Mouse (Mus musculus): ENCODE data around the gene Zgrf1. TPM values are rescaled to one million over a fixed set of nuclear protein-coding genes. Genes with fewer than 3 reads are reported as not detected.

The Zgrf1 gene
- polyA plus RNA-seq, 1 experiment = 28.3 TPM

DNA sequence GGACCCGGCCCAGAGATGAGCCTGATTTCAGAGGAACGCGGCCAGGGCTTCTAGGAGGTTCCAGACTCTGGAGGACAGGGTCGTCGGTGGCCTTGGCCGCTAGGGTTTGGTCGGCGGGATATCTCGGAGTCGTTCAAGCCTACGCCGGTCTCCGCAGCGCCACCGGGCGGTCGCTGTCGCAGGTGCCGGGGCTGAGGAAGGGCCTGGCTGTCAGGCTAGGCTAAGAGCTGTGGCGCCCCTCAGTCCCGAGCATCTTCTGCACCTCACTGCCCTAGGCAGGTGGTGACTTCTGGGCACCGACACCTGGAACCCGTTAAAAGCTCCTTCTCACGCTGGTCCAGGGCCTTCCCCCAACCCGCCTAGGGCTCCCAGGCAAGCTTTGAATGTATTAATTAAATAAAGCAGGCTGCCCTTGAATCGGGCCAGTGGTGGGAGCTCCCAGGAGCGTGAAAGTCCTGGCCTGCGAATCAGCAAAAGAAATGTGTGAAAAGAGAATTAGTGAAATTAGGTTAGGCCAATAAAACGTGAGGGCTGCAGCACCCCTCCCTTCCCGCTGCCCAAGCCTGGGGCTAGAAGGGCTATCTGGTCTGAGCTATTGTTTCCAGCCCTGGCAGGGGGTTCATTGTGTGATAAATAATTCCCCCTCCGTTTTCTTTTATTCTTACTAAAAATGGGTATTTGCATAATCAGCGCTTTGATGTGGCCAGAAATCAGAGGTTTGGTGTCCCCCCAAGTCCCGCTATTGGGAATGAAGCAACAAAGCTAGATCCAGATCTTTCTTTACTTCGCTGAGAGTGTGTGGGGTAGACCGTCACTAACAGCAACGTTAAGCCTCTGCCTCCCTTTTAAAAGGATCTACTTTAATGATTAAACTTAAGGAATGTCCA is 86.8 kb downstream of the Zgrf1 start:
- H3K9ac ChIP-seq (ENCODE audit: low read depth, poor library complexity, severe bottlenecking) = no peak overlapping the region
- H3K27ac ChIP-seq (ENCODE audit: insufficient read depth, low read length) = no peak overlapping the region

DNA sequence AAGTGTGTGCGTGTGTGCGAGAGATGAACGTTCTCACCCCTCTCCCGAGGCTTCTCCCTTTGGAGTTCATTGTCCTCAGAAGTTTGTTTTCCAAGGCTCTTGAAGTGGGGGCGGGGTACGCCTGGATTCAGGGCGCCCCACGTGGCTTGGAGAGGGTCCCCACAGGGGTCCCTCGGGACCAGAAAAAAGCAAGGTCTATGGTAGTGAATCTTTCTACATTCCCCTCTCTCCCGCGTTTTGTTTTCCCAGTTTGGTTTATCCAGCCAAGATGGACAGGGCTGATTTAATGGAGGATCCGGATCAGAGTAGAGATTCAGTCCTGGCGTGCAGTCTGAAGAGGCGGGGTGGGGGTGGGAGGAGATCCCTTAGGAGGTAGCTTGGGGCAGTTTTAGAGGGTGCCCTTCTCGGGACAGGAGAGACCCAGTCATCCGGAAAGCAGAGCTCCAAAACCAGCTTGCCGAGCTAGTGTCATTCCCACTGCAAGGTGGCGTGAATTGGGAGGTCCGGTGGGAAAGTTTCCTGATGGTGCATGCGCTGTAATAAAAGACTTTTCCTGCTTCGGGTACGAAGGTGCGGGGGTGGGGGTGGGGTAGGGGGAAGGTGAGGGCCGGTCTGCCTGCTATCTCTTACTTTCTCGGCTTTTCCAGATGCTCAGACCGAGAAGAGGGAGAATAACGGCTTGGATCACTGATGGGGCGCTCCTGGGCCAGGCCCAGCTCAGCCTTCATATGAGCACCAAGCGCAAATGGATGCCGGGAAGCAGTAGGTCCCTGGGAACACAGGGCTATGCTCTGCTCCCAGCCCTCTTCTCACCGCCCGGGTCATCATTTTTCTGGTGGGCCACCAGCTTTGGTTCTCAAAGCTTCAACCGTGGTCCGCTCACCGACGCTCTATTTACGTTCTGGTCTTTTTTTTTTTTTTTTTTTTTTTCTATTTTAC is 87.7 kb downstream of the Zgrf1 start:
- Histone ChIP-seq H3K4me3 (ENCODE audit: low read depth, low read length) (peak overlapping the region; percentile 4; the same call in 1 of the 2 replicates), H3K4me1 (ENCODE audit: control insufficient read depth, insufficient read depth, low read length) (no peaks in the 10 kb centered on the region), H3K36me3 (ENCODE audit: control insufficient read depth, insufficient read depth, low read length, poor library complexity, severe bottlenecking) (no peaks in the 10 kb centered on the region), H3K27ac (ENCODE audit: insufficient read depth, low read length) (no peak overlapping the region), H3K9ac (ENCODE audit: low read depth, poor library complexity, severe bottlenecking) (no peak overlapping the region), H3K9me3 (replicated peaks; ENCODE audit: control insufficient read depth, insufficient read depth, low read length, poor library complexity, severe bottlenecking) (no peaks in the 10 kb centered on the region), H3K27me3 (ENCODE audit: control insufficient read depth, insufficient read depth, low read length, poor library complexity, severe bottlenecking) (peaks cover 5% of the 10 kb centered on the region)
- TF ChIP-seq POLR2A (IDR thresholded peaks at IDR 0.05; ENCODE audit: insufficient read depth, low read length) = no peak

More for the DNA sequence above, 86.8 kb downstream of the Zgrf1 start:
- Histone ChIP-seq H3K36me3 (ENCODE audit: control insufficient read depth, insufficient read depth, low read length, poor library complexity, severe bottlenecking) (no peaks in the 10 kb centered on the region), H3K4me3 (ENCODE audit: low read depth, low read length) (no peak overlapping the region), H3K4me1 (ENCODE audit: control insufficient read depth, insufficient read depth, low read length) (no peaks in the 10 kb centered on the region), H3K27me3 (ENCODE audit: control insufficient read depth, insufficient read depth, low read length, poor library complexity, severe bottlenecking) (peaks cover 7% of the 10 kb centered on the region), H3K9me3 (replicated peaks; ENCODE audit: control insufficient read depth, insufficient read depth, low read length, poor library complexity, severe bottlenecking) (no peaks in the 10 kb centered on the region)
- TF ChIP-seq POLR2A (IDR thresholded peaks at IDR 0.05; ENCODE audit: insufficient read depth, low read length) (no peak), EP300 (IDR thresholded peaks at IDR 0.05; ENCODE audit: insufficient read depth, low read depth, low read length) (no peak), CTCF (IDR thresholded peaks at IDR 0.05; ENCODE audit: low read depth, low read length) (peak; percentile 78)

DNA sequence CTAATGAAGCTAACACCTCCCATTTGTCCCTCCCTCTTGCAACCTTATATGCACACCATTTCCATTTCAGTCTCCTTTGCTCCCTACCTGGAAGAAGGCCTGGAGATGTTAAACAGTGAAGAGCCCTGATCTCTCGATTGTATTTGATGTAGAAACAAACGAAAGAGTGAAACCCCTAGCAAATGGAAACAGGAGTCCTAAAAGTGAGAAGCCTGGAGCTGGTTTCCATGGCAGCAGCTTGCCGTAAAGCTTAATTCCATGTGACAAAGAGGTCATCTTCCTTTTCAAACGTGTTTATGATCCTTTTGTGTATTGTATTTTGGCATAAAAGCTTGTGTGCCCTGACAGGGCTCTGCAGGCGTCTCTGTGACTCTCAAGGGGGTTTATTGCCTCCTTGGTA is 88.9 kb downstream of the Zgrf1 start:
- TF ChIP-seq CTCF (IDR thresholded peaks at IDR 0.05; ENCODE audit: low read depth, low read length) (no peak), POLR2A (IDR thresholded peaks at IDR 0.05; ENCODE audit: insufficient read depth, low read length) (no peak), EP300 (IDR thresholded peaks at IDR 0.05; ENCODE audit: insufficient read depth, low read depth, low read length) (no peak)
- H3K27ac ChIP-seq (ENCODE audit: insufficient read depth, low read length) = no peak overlapping the region
- H3K27me3 ChIP-seq (ENCODE audit: control insufficient read depth, insufficient read depth, low read length, poor library complexity, severe bottlenecking) = peaks cover 6% of the 10 kb centered on the region
- no peaks in the 10 kb centered on the region for H3K9me3 ChIP-seq (replicated peaks; ENCODE audit: control insufficient read depth, insufficient read depth, low read length, poor library complexity, severe bottlenecking)
- no peak overlapping the region for H3K4me3 ChIP-seq (ENCODE audit: low read depth, low read length)
- no peak overlapping the region for H3K9ac ChIP-seq (ENCODE audit: low read depth, poor library complexity, severe bottlenecking)
- H3K36me3 ChIP-seq (ENCODE audit: control insufficient read depth, insufficient read depth, low read length, poor library complexity, severe bottlenecking) = no peaks in the 10 kb centered on the region
- H3K4me1 ChIP-seq (ENCODE audit: control insufficient read depth, insufficient read depth, low read length) = no peaks in the 10 kb centered on the region

DNA sequence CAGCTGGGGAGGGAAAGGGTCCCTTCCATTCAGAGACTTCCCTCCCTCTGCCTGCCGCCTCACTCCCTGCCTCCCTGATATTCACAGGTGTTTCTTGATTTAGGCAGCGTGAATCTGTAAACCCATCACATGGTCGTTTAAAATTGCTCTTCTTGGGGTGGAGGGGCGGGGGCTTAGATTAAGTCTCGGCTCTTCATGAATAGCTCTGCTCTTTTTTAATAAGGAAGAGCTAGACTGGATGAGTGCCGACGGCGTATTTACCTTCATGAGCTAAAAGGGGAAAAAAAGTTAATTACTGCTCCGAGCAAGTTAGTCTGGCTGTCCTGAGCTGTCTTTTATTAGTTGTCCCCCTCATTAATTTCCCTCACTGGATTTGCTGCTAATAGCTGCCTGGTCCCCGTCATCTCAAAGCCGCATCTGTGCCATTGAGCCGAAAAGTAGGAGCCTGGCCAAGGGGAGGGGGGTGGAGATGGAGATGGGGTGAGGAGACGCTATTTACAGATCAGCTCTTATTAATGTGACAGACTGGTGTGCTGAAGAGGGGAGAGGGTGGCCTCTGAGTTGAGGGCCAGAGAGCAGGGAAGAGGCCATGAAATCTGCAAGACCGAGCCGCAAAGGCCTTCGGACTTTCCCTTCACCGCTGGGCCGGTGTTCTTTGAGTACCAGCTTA is 93.0 kb downstream of the Zgrf1 start:
- Histone ChIP-seq H3K4me3 (ENCODE audit: low read depth, low read length) (no peak overlapping the region), H3K27me3 (ENCODE audit: control insufficient read depth, insufficient read depth, low read length, poor library complexity, severe bottlenecking) (peaks cover 1% of the 10 kb centered on the region; the same call in 1 of the 2 replicates), H3K27ac (ENCODE audit: insufficient read depth, low read length) (no peak overlapping the region), H3K4me1 (ENCODE audit: control insufficient read depth, insufficient read depth, low read length) (no peaks in the 10 kb centered on the region), H3K9ac (ENCODE audit: low read depth, poor library complexity, severe bottlenecking) (no peak overlapping the region), H3K9me3 (replicated peaks; ENCODE audit: control insufficient read depth, insufficient read depth, low read length, poor library complexity, severe bottlenecking) (no peaks in the 10 kb centered on the region; the same call in 1 of the 2 replicates), H3K36me3 (ENCODE audit: control insufficient read depth, insufficient read depth, low read length, poor library complexity, severe bottlenecking) (no peaks in the 10 kb centered on the region)
- no peak for TF ChIP-seq CTCF (IDR thresholded peaks at IDR 0.05; ENCODE audit: low read depth, low read length)
- TF ChIP-seq EP300 (IDR thresholded peaks at IDR 0.05; ENCODE audit: insufficient read depth, low read depth, low read length) = no peak
- no peak for TF ChIP-seq POLR2A (IDR thresholded peaks at IDR 0.05; ENCODE audit: insufficient read depth, low read length)

DNA sequence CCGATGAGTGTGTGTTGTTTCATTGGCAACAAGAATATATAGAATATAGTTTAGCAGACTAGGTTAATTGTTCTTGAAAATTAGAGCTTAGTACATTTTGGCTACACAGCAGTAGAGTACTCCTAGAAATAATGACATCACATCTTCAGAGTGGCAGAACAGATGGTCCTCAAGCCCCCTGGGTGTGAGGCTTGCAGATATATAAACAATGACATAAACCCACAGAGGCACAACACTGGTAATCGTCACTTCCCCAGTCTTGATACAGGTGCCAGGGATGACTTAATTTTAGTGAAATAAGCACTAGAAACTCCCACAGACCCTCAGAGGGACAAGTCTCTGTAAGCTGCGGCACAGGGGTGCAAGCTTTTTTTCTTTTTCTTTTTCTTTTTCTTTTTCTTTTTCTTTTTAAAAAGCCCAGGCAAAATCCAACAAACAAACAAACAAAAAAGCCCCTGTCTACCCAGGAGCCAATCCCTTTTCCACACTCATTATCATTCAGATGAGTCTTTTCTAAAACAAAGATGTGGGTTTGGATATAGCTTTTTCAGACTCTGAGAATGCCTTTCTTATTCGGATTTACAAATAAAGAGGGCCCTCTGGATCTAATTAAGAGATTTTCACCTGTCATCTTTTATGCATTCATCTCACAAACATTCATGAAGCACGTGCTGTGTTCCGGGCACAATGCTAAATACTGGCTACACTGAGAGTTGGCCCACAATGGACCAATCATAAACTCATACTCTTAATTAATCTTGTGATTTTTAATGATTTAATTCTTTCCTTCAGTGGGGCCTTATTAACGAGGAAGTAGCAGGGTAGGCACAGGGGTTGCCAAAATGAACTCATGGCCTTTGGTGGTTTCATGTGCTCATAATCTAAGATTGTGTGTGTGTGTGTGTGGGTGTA is 98.7 kb downstream of the Zgrf1 start:
- Histone ChIP-seq H3K9me3 (replicated peaks; ENCODE audit: control insufficient read depth, insufficient read depth, low read length, poor library complexity, severe bottlenecking) (no peaks in the 10 kb centered on the region; the same call in 1 of the 2 replicates), H3K4me3 (ENCODE audit: low read depth, low read length) (no peak overlapping the region), H3K27ac (ENCODE audit: insufficient read depth, low read length) (no peak overlapping the region), H3K4me1 (ENCODE audit: control insufficient read depth, insufficient read depth, low read length) (no peaks in the 10 kb centered on the region), H3K27me3 (ENCODE audit: control insufficient read depth, insufficient read depth, low read length, poor library complexity, severe bottlenecking) (no peaks in the 10 kb centered on the region; the same call in 1 of the 2 replicates), H3K36me3 (ENCODE audit: control insufficient read depth, insufficient read depth, low read length, poor library complexity, severe bottlenecking) (no peaks in the 10 kb centered on the region), H3K9ac (ENCODE audit: low read depth, poor library complexity, severe bottlenecking) (no peak overlapping the region)
- TF ChIP-seq EP300 (IDR thresholded peaks at IDR 0.05; ENCODE audit: insufficient read depth, low read depth, low read length) (no peak), CTCF (IDR thresholded peaks at IDR 0.05; ENCODE audit: low read depth, low read length) (no peak), POLR2A (IDR thresholded peaks at IDR 0.05; ENCODE audit: insufficient read depth, low read length) (no peak)

Data from ES-Bruce4 (cell line).